Mouse (Mus musculus) gastrocnemius, adult 8-10 months (tissue): ENCODE data around the gene Mecom. TPM values are rescaled to one million over a fixed set of nuclear protein-coding genes. Genes with fewer than 3 reads are reported as not detected.
"Not testable (repeated sequence)": the region's sequence is repeated elsewhere in the genome, so short reads cannot be mapped to it uniquely, and the experiment has no call there.

Experiments used
- DNase-seq, 2 experiments: peaks; one replicate each; pipeline ENCODE4 v3.0.0; 2022; ENCODE audit warnings: low spot score in 2 of 2
- total RNA-seq, 4 experiments: library from RNA; stranded (reverse); gene quantifications; 2 replicates each; pipeline ENCODE4 v1.2.4; 2022

The Mecom gene
- total RNA-seq, 4 experiments from 2014 or later: 4.8 to 9.5 (median 6.8) TPM

GRCm38 (mm10) chr3:30445970-30446442 is 101.8 kb downstream of the Mecom start:
- DNase-seq: no peak

DNA sequence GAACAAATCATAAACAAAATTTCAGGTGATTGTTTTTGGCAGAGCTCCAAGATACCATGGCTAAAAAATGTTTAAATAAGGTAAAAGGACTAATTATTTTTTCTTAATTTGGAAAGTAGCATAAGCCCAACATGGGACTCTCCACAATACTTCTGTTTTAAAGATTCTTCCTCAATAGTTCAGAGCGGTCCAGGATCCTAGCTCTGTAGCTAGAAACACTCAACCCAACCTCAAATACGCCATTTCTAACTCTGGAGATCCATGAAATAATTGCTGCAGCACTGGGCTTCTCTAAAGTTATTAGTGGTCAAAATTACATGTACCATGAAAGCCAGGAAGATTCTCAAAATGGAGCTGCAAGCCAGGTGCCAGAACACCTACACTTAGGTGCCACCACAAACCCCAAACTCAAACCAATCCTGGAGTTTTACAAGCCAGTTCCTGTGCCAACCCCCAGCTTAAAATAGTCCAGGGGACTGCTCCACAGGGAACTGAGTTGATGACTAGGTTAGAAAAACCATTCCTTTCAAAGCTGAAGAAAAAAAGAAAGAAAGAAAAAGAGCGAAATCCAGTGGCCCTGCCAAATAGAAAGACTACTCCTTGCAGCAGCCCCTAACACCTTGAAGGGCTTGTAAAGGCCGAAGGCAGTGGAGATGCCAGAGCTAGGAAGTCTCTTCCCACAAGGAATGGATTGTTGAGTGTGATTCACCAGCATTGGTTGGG is 102.4 kb downstream of the Mecom start:
- DNase-seq: no peak

GRCm38 (mm10) chr3:30441646-30442045 is 106.2 kb downstream of the Mecom start:
- DNase-seq: no peak

GRCm38 (mm10) chr3:30438007-30438406 is 109.8 kb downstream of the Mecom start:
- no peak for DNase-seq

DNA sequence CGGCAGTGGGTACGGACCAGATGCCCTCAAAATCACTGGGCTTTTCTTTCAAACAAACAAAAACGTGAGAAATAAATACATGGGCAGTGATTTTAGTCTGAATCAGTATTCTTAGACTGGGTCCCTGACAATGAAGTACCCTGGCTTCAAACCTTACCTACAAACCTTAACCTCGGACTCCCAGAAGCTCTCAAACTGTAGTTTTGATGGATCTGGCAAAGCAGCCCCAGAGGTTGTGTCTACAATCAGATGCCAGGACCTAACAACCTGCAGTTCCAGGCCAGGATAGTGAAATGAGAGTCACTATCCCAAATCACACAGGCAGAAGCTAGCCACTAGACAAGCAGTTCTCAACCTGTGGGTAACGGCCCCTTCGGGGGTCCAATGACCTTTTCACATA is 111.2 kb downstream of the Mecom start:
- DNase-seq: no peak

GRCm38 (mm10) chr3:30436131-30436530 is 111.7 kb downstream of the Mecom start:
- DNase-seq: no peak

- no peak for DNase-seq
Observed at GRCm38 (mm10) chr3:30428877-30429276, 118.9 kb downstream of the Mecom start.

- no peak for DNase-seq
Observed at GRCm38 (mm10) chr3:30424036-30424435, 123.8 kb downstream of the Mecom start.

- DNase-seq: not testable (repeated sequence)
Observed at GRCm38 (mm10) chr3:30421948-30422347, 125.9 kb downstream of the Mecom start.

- no peak for DNase-seq
Observed at GRCm38 (mm10) chr3:30420899-30421298, 126.9 kb downstream of the Mecom start.

DNA sequence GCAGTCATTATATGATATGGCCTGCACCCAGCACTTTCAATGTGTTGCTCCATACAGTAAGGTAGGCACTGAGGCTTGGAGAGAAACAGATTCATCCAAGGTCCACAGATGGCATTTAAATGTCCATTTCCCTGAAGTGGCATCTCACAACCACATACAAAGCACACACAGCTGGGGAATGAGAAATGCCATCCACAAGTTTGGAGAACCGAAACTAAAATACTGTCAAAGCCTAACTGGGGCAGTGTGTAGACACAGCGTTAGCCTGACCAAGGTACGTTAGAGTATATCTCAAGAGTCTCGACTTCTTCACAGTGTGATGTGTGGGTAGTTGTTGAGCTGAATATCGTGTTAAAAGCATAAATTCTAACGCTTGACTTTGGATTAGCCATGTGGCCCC is 133.6 kb downstream of the Mecom start:
- DNase-seq: no peak

DNA sequence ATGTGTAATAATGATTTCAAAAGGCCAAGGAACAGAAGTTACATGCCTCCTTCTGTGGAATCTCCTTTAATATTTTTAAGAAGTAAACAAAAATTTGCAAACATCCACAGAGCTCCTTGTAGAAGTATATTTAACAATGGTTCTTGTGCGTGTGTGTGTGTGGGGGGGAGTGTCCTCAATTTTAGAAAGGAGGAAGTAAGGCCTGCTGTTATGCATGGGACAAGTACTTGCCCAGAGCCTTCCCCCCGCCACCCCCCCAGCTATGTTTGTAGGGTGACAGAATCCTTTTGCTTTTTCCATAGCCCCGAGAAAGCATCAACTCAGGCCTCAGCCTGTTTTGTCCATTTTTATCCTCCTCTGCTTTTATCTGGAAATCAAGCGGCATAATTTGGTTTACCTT is 137.0 kb downstream of the Mecom start:
- DNase-seq: no peak

GRCm38 (mm10) chr3:30404821-30405220 is 143.0 kb downstream of the Mecom start:
- DNase-seq: no peak

DNA sequence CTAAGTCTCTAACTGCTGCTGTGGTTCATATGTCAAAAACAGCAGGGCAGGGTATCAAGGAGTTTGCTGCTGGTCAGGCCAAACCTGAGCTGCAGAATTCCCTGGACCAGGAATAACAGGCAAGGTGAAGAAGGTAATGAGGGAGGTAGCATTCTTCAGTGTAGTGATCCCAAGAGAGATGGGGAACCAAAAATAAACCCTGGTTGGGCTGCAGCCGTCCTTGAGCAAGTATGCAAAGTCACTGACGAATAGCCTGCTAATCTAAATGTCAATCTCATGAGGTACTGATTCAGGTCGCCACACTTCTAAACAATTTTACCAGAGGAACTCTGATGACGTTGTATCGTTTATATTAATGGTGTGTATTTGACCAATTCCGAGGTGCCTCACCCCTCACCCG is 148.9 kb downstream of the Mecom start:
- DNase-seq: no peak

- DNase-seq: no peak
Observed at GRCm38 (mm10) chr3:30394911-30395310, 152.9 kb downstream of the Mecom start.

- no peak for DNase-seq
Observed at GRCm38 (mm10) chr3:30392662-30393061, 155.1 kb downstream of the Mecom start.

DNA sequence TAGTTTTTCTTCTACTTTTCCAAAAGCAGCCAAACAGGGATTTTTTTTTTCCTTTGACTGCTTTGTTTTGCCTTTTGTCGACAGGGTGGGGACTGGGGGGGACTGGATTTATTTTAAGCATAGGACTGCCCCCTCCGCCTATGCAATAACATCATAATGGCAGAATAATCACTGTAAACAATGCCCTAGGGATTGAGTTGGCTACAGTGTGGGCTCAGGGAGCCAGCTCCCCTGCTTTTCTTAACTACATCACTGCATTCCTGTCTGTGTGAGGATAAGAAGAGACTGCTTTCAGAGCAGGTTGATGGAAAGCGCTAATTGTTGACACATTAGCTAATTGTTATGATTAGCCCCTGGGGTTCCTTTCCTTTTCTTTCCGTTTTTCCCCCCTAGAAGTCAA is 155.6 kb downstream of the Mecom start:
- no peak for DNase-seq

DNA sequence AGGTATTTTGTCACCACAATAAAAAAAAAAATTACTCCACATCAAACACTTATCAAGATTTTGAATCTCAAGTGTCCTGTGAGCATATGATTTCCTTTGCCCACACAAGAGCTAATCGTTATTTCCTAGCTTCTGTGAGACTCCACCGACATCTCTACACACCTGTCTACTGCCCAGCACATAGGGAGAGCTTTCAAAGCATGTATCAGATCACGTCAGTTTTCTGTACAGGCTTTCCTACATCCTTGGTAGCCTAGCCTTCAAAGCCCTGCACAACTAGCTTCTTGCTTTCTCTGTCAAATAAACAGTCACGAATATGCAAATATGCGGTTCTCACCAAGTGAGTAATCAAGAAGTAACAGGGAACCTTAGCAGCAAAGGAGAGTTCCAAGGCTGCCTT is 157.5 kb downstream of the Mecom start:
- no peak for DNase-seq

DNA sequence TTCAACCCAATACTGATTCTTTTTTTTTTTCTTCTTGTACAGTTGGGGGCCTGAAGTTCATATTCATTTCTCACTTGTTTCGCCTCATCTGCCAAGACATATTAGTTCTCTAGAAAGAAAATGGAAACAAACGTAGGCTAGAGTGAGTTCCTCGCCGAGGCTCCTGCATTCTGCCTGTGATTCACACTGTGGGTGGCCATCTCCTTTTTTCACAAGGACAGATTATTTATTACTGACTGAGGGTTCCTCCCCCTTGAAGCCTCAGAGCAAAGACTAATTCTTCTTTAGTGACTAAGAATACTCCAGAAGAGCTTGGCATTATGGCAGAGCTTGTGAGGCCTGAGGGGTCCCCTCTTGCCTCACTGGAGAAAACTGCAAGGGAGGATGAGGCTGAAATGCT is 167.5 kb downstream of the Mecom start:
- DNase-seq: no peak

DNA sequence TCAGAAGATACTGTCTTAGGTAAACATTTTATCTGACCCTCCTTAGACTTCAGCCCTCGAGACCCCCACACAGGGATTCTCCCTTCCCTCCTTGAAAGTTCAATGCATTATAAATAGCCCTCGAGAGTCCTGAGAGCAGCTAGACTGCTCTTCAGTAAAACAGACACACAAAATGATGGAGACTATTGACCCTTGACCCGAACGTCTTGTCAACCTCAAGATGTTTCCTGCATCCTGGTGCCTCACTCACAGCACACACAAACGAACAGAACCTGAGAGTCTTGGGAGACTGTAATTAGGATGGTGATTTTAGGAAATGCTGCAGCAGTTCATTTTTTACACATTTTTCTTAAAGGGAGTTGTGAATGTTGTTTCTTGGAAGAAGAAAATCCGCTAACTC is 168.5 kb downstream of the Mecom start:
- no peak for DNase-seq

DNA sequence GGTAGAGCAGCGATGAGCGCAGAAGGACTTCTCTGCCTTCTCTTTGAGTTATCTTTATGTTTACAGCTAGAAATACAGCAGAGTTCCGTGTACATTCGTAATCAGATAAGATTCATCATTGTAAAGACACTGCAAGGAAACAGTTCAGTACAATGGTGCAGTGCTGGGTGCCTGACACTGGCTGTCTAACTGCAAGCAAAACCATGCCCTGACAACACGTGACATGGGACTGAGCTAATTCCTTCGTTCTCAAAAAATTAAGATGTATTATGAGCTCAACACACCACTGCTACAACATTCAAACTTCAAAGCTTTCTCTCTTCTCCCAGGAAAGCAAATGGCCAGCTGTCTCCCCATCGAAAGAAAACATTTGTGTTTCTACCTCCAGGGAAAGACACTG is 176.3 kb downstream of the Mecom start:
- DNase-seq: no peak

GRCm38 (mm10) chr3:30370860-30371455 is 176.8 kb downstream of the Mecom start:
- no peak for DNase-seq

DNA sequence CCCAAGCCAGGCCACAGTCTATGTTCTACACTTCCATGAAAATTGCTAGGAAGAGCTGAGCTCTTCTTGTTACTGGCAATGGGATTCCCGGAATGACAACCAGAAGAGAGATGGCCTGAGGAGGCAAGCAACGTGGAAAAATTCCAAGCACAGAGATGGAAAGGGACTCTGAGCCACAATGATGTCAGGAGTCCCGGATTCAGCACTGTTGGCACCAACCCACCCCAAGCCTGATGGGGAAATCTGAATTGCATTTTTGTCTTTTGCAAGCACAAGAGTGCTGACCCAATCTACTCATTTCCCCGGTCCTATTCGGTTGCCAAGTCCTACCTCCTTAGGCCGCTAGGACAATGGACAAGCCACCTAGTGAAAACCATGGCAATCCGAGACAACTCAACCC is 181.2 kb downstream of the Mecom start:
- DNase-seq: peak in 1 of 2 experiments; percentile 11
